Mouse (Mus musculus) MEL-GATA-1-ER (cell line): Measurements from ENCODE around the gene Taf8.
A peak's percentile ranks its signal among the peaks of the same experiment; 100 is the strongest.
"Not testable (repeated sequence)": the region's sequence is repeated elsewhere in the genome, so short reads cannot be mapped to it uniquely, and the experiment has no call there.

Experiments
- DNase-seq: peaks from one replicate; pipeline ENCODE4 v3.0.0-alpha.2; 2012; ENCODE audit warnings: low read depth; ENCODE audit errors: extremely low read depth

The Taf8 gene

DNA sequence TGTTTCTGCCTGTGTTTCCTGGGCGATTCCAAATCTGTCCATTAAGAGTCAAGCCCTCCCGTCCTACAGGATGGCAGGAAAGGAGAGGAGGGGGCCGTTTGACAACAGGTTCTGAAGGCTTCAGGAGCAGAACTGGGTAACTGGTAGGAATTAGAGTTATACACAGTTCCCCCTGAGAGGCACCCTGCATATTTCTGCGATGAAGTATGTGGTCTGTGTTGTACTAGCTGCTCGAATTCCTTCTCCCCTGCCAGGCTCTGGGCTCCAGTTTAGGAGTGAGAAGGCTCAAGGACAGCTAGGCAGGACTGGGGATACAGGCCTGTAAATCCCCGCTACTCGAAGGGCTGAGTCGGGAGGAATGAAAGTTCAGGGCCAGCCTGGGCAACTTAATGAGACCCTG is 16.1 kb upstream of the Taf8 start:
- DNase-seq = no peak

DNA sequence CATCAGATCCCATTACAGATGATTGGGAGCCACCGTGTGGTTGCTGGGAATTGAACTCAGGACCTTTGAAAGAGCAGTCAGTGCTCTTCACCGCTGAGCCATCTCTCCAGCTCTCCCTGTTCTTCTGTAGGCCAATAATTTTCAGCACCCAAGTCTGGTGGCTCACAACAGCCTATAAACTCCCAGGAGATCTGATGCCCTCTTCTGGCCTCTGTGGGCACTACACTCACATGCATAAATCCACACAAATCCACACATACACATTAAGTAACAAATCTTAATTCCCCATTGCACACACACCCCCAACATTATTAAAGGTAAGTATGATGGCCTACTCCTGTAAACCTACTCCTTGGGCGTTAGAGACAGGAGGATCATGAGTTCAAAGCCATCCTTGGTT is 14.1 kb upstream of the Taf8 start:
- no peak for DNase-seq

DNA sequence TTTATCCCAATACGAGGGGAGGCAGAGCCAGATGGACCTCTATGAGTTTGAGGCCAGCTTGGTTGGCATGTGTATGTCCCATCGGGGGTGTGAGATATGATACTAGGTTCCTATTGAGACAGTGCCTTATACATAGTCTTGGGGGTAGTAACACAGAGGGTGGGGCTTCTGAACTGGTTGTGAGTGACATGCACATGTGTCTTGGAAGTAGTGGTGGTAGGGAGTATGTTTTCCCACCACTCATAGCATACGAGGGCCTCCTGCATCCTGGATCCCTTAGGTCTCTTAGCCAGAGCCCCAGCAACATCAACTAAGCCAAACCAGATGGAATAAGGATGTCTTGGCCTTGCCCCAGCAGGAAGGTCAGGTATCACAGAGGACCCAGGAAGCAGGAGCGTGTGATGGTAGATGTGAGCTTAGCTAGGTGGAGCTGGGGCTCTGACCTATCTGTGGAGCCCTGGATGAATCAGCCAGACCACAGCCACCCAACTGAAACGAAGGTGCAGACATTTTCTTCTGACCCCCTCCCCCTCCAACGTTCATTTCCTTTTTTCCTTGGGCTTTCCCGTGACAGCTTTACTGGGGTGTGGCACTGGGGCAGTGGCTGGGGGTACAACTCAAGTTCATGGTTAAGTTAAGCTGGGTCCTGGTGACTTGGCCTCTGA is 13.2 kb upstream of the Taf8 start:
- DNase-seq = no peak

DNA sequence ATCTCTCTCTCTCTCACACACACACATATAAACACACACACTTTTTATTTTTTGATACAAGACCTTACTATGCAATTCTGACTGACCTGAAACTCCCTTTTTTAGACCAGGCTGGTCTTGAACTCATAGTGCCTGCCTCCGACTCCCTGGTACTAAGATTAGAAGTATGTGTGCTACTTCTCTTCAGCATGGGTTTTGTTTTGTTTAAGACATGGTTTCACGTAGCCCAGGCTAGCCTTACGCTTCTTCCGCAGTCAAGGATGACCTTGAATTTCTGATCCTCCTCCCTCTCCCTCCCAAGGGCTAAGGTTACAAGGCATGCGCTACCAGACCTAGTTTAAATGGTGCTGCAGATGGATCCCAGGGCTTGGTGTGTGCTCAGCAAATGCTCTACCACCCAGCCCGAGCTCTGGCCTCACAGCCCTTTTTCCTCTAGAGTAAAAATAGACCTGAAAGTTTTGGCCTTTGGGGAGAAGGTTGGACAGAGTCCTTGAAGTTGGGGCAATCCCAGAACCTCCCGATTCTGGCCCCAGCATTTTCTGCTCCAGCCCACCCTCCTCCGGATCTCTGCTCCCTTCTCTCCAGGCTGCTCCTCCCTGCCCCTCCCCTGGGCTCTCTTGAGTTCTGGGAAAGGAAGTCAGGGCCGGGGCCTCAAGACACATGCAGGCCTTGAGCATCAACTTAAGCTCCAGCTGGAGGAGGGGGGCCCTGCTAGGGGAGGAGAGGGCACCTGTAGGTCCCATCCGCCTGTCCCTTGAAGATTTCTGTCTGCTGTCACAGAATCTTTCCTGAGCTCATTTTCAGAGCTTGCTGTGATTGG is 11.1 kb upstream of the Taf8 start:
- no peak for DNase-seq

DNA sequence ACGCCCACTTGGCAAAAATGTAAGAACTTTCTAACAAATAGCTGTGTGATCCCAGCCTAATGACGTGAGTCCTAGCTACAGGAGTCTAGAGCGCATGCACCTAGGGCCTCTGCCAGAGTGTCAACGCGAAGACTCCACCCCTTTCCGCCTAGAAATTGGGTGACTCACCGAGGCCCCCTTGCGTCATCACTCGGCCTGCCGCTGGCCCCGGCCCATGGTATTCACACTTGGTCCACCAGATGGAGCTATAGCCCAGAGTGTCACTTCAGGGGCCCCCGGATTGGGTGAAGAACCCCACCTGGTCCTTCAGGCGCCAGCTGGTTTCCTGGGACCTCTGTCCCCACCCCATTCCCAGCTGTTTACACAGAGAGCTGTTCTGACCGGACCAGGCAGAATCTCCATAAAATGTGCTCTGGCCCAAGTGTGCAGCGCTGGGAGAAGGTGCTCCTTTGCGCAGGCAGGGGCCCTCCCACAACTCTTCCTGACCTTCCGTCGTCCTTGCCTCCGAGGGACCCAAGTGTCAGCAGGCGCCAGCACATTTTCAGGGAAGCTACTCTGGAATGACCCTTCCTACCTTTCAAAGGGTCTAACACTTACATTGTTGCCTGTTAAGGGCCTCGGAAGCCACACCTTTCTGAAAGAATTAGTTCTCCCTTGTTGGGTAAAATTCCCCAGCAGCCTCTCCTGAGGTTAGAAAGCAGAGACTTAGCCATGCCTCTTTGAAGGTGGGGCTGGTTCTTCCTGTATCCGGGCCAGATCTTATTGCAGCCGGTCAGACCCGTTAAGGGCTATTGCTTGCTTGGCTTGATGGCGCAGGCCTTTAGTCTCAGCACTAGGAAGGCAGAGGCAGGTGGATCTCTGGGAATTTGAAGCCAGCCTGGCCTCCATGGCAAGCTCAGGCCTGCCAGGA is 9.3 kb upstream of the Taf8 start:
- DNase-seq = peak; percentile 93

DNA sequence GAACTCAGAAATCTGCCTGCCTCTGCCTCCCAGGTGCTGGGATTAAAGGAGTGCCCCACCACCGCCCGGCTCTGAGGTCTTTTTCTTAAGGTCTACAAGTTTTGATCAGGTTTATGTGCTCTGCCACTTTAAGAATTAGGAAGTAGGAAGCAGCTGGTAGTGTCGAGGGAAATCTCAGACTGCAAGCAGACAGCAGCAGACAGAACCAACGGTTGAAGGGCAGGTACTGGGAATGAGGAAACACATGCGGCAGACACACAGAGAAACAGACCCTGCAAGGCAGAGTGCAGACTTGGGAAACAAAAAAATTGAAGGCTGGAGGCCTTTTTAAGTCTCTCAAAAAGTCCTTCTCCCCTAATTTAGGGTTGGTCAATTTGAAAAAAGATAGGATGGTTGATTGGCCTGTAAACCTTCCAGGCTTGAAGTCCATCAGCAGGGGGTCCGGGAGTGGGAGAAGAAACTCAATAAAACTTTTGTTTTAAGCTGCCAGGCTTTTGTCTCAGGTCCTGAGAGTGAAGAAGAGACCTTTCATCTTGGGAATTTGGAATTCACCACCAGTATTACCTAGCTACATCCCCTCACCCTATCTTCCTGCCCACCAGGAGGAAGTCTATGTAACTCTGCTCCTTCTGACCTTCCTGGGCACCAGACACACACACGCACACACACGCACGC is 7.1 kb upstream of the Taf8 start:
- peak; percentile 72 for DNase-seq

DNA sequence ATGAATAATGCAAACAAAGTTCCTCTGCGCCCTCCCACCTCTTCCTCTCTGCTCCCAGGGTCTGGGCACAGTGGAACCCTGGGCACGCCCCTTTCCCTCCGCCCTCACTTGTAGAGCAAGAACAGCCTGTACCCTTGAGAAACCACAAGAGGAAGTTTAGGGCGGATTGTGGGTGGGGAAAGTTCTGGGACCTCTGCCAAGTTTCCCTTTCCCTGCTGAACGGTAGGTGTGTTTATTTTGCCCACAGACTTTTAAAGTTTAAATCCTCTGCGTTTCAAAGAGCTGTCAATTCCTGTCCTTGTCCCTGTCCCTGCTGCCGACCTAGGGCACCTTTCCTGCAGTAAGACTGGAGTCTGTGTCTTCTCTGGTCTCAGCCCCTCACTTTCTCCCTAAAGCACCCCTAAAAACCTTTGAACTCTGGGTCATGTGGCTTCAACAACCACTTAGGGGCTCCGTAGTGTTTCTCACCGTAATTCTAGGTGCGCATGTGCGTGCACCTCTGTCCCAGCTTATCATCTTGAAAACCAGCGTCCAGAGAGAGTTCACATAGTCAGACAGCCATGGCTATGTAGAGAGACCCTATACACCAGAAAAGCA is 6.0 kb upstream of the Taf8 start:
- DNase-seq = peak; percentile 97

DNA sequence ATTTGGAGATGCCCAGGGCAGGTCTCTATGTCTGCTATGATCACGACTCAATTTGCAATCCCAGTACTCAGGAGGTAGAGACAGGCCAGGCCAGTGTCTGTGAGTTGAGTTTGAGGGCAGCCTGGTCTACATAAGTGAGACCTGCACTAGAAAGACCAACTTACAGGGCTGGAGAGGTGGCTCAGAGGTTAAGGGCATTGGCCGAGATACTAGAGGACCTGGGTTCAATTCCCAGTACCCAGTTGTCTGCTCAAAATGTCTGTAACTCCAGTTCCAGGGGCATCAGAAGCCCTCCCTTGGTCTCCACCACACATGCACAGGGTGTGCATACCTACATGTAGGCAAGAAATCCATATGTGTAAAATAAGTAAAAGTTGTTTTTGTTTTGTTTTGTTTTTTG is 5.4 kb upstream of the Taf8 start:
- no peak for DNase-seq

DNA sequence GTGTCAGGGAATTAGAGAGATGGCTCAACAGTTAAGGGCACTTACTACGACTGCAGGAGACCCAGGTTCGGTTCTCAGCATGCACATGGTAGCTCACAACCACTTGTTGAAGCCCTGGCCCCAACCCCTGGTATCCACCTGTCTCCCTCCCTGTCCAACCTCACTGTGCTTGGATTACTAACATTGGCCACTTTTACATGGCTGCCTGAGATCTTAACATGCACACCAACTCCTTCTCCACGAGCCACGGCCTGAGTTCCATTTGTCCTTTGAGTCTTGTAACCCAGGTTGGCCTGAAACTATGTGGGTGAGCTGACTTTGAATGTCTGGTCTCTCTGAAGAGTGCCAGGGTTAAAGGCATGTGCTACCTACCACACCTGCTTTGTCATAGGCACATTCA is 4.6 kb upstream of the Taf8 start:
- DNase-seq = no peak

DNA sequence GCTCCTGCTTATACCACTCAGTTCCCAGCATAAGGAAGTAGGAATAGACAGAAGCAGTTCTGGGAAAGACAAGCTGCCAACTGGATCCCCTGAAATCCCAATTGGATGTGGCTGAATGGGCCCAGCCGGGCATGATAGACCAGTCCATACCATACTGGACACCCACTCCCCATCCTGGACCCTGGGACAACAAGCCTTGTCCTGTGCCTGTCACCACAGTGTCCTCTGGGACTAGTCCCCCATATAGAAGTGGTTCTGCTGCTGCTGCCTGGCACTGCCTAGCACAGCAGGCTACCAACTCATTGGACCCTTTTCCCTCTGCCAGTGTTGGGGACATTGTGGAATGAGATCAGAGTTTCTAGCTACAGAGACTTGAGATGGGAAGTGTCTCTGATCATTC is 4.0 kb upstream of the Taf8 start:
- no peak for DNase-seq

DNA sequence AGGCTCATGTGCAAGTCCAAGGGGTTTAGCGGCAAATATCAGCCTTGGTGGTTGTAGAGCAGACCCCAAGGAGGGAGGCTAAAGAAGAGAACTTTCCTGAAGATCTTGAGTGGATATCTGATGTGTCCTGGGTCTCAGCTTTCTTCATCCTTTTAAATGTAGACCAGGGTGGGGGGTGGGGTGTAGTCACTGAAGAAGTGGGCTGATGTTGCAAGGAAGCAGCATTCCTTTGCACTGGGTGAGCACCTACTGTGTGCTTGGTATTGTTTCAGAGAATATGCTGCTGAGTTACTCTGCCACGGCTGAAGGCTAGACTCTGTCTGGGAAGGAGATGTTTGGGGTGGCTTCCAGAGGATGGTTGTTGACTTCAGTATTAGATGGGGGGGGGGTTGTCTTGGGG is 3.5 kb upstream of the Taf8 start:
- no peak for DNase-seq

DNA sequence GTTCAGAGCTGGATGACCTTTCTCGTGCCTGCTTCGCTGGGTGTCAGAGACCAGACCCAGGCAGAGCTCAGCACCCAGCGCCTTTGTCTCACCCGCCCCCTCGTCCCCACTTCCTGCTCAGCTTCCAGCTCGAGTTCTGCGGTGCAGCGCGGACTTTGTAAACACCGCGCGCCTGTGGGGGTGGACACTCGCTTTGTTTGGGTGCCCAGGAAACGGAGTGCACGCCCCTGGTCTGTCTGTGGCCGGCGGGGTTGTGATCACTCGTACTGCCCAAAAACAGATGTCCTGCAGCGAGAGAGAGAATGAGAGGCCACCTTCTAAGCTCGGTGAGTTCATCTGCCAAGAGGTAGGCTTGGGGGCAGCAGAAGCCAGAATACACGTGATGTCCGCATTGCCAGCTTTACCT is 2.9 kb upstream of the Taf8 start, which contains the start of gene Ccnd3:
Ccnd3 (plus strand) TSS at position 111 of the 406 bp plus-strand sequence.
- DNase-seq = no peak

DNA sequence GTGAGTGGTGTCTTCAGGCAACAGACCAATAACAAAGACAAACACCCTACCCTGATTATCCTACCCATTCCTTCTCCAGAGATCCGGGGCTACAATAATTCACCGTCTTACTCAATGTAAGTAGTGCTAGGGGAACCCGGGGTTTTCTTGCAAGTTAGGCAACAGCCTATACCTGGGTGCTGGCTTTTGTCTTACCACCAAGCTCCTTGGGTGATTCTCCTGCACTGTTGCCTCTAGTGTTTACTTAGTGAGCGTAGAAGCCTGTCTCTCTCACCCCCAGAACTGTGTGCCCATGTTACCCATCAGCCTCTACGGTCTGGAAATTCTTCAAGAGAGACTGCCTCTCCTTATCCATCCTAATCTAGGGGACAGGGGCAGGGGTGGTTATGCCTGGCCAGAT is 2.1 kb upstream of the Taf8 start:
- DNase-seq = no peak

DNA sequence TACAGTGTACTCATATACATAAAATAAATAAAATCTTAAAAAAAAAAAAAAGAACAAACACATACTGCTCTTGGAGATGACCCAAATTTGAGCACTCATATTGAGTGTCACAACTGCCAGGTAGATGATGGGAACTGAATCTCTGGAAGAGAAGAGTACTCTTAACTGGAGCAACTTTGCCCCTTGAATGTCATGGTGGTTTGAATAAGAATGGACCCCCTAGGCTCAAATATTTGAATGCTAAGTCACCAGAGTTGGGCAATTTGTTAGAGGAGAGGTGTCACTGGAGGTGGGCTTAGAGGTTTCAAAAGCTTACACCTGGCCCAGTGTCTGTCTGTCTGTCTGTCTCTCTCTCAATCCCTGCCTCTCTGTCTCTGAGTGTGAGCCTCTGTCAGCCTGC is 1.6 kb upstream of the Taf8 start:
- no peak for DNase-seq

DNA sequence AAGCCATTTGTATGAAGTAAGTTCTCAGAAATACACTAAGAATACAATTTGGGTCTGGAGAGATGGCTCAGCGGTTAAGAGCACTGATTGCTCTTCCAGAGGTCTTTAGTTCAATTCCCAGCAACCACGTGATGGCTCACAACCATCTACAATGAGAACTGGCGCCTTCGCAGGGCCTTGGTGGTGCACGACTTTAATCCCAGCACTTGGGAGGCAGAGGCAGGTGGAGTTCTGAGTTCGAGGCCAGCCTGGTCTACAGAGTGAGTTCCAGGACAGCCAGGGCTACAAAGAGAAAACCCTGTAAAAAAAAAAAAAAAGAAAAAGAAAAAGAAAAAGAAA is 584 bp upstream of the Taf8 start:
- DNase-seq = not testable (repeated sequence)

DNA sequence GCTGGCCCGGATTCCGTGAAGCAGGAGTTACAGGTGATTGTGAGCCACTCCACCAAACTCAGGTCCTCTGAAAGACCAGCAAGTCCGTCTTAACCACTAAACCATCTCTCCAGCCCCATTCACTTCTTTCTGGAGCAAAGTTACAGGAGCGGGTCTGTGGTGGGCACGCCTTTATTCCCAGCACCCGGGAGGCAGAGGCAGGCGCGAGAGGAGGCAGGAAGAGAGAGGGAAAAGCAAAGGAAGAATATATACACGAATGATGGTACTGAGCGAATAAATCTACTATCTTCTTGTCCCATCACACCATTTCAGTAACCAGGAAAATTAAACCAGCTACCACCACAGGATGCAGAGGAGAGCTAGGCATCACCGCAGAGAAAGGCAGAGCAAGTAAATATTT is 561 bp downstream of the Taf8 start:
- no peak for DNase-seq

DNA sequence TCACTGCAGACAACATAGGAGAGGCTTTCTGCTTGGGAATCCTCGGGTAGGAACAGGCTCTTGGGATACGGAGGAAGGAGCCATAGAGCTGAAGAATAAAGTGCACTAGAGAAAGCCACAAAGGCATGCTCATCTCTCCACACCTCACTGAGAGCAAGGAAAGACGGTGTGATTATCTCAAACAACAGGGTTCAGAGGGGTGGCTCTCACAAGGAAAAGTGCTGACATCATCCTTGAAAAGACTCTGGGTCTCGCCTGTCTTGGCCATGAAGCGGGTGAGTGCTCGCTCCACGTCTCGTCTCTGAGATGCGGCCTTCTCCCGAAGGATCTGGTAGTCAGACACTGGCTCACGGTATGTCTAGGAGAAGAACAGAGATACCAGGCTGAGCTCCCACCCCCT is 8.0 kb downstream of the Taf8 start:
- no peak for DNase-seq

DNA sequence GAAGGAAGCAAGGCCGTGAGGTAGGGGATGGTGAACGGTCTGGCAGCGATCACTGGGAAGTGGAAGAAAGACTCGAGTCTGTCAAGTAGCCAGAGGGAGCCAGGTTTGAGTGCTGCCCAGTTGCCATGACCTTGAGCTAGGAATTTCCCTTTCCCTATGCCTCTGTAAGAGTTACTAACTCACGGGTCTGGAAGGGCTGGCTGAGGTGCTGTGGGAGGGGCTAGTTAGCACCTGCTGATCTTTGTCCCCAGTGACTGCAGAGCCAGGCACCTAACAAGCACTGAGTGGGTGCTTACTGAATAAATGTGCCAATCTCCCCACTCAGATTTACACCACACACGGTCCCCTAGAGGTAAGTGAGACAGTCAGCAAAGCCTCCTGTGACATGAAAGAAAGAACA is 8.4 kb downstream of the Taf8 start:
- DNase-seq = no peak

DNA sequence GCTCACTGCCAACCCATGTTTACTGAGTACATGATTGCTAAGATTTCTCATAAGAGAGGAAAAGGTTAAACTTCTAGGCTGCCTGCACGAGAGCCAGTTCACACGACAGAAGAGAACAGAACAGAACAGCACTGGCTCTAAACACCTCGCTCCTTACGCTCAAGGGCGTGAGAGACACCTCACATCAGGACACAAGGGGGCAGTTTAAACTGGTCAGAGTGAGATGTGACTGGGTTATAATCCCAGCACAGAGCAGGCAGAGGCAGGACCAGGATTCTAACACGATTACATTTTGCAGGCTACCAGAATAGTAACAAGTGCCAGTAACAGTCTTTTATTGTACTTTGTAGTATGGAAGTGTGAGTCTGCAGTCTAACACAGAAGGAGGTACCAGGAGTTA is 9.4 kb downstream of the Taf8 start:
- no peak for DNase-seq

DNA sequence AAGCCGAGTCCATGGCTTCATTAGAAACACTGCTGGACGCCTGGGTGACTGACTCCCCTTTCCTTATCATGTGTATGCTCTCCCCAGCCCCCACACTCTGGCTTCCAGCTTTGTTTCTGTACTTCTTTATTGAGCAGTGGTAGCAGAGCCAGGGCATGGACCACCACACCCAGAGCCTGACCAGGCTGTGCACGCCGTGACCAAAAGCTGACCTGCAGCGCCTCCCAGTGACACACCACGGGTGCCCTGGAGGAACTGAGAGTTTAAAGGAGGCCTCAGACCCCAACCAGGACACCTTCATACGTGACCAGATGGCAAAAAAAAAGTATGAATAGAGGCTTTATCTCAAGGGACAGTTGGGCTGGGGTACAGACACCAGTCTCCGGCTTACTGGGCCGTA is 11.3 kb downstream of the Taf8 start:
- no peak for DNase-seq

DNA sequence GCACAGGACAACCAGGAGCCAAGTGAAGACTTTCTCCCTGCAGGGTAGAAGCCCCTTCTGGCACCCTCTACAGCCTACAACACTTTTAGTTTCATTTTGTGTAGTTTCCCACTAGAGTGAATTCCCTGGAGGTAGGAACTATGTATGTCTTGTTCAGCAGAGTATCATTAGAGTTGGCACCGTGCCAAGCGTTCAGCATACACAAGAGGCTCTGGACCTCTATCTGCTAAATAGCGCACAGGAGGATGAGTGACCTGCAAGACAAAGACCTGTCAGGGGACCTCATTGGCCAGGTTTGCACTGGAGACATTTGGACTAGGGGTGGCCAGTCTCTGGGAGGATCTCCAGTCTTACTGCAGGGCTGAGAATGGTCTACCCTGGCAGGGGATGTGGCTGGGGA is 16.3 kb downstream of the Taf8 start:
- DNase-seq = no peak
